ENCODE assay signal across 15 mouse cellular contexts in the genomic region with DNA sequence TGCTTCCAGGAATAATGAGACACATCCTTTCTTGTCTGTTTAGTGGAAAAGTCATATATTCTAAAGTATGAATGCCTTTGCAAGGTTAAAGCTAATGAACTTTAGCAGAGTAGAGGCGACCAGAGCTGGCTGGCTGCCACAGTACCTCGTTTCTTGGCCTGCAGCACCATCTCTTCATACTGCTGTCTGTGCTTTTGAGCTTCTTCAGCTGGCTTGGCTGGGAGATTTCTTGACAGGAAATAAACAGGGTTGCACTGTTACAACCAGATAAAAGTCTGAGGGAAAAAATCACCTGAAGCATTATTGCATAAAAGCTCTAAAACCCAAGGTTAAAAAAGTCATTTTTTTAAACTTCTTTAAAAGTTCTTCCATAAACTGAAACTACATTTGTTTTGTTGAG. TPM values are rescaled to one million over a fixed set of nuclear protein-coding genes. Genes with fewer than 3 reads are reported as not detected.
DNase-seq lines count a peak whose midpoint lies in the region; ATAC-seq lines count a peak whose summit lies in the region.
"Had no signal": no experiment of that assay in that cellular context is flagged by ENCODE, and none has a peak within 500 bp of the region (broad histone marks: within the 10 kb centered on the region; RNA-seq: fewer than 3 reads in every experiment).

No protein-coding gene starts in this region.

- H3K4me3 ChIP-seq in heart, embryonic 12.5 days: no peak overlapping the region
- H3K4me3 ChIP-seq in liver, embryonic 12.5 days: no peak overlapping the region
- no peak overlapping the region for H3K4me3 ChIP-seq in hindbrain, embryonic 12.5 days
- H3K4me3 ChIP-seq: embryonic facial prominence, embryonic 10.5 days had no signal

- peaks cover 57% of the 10 kb centered on the region for H3K36me3 ChIP-seq in heart, embryonic 12.5 days
- H3K36me3 ChIP-seq in liver, embryonic 12.5 days: peaks cover 73% of the 10 kb centered on the region
- peaks cover 61% of the 10 kb centered on the region for H3K36me3 ChIP-seq in hindbrain, embryonic 12.5 days

- ATAC-seq in heart, embryonic 12.5 days (ENCODE audit: insufficient number of reproducible peaks, low FRiP score): no peak
- ATAC-seq in liver, embryonic 12.5 days: no peak
- no peak for ATAC-seq in hindbrain, embryonic 12.5 days (ENCODE audit: low FRiP score)
- ATAC-seq: hindbrain, postnatal 0 days had no signal

- H3K4me2 ChIP-seq in heart, embryonic 12.5 days: no peak overlapping the region
- no peak overlapping the region for H3K4me2 ChIP-seq in liver, embryonic 12.5 days
- no peak overlapping the region for H3K4me2 ChIP-seq in hindbrain, embryonic 12.5 days (replicated peaks)
- H3K4me2 ChIP-seq: midbrain, embryonic 11.5 days had no signal

- H3K9ac ChIP-seq in heart, embryonic 12.5 days: no peak overlapping the region
- no peak overlapping the region for H3K9ac ChIP-seq in liver, embryonic 12.5 days
- H3K9ac ChIP-seq in hindbrain, embryonic 12.5 days: no peak overlapping the region

- H3K9me3 ChIP-seq in heart, embryonic 12.5 days (replicated peaks): no peaks in the 10 kb centered on the region
- H3K9me3 ChIP-seq in liver, embryonic 12.5 days (replicated peaks): no peaks in the 10 kb centered on the region
- no peaks in the 10 kb centered on the region for H3K9me3 ChIP-seq in hindbrain, embryonic 12.5 days (replicated peaks)
- H3K9me3 ChIP-seq: embryonic facial prominence, embryonic 10.5 days had no signal

- 43% methylated on average over 2 of the region's 2 CpGs for WGBS in heart, embryonic 12.5 days
- 38% methylated on average over 2 of the region's 2 CpGs for WGBS in liver, embryonic 12.5 days (ENCODE audit: insufficient replicate concordance)
- 86% methylated on average over 2 of the region's 2 CpGs for WGBS in hindbrain, embryonic 12.5 days

- peaks cover 12% of the 10 kb centered on the region for H3K4me1 ChIP-seq in heart, embryonic 12.5 days (replicated peaks)
- peaks cover 27% of the 10 kb centered on the region for H3K4me1 ChIP-seq in liver, embryonic 12.5 days
- H3K4me1 ChIP-seq in hindbrain, embryonic 12.5 days: no peaks in the 10 kb centered on the region

- peak overlapping the region; percentile 55 for H3K27ac ChIP-seq in heart, embryonic 12.5 days (ENCODE audit: poor library complexity, severe bottlenecking)
- H3K27ac ChIP-seq in liver, embryonic 12.5 days: peak overlapping the region; percentile 38; the same call in 1 of the 2 replicates
- no peak overlapping the region for H3K27ac ChIP-seq in hindbrain, embryonic 12.5 days
- H3K27ac ChIP-seq: embryonic facial prominence, embryonic 10.5 days; hindbrain, postnatal 0 days had no signal

- no peaks in the 10 kb centered on the region for H3K27me3 ChIP-seq in heart, embryonic 12.5 days (replicated peaks)
- H3K27me3 ChIP-seq in liver, embryonic 12.5 days (replicated peaks): no peaks in the 10 kb centered on the region
- H3K27me3 ChIP-seq in hindbrain, embryonic 12.5 days: no peaks in the 10 kb centered on the region

- no peak for DNase-seq in heart, adult 9 months (ENCODE audit: low spot score in 2 of 2)
- DNase-seq in liver: no peak
- DNase-seq in adipocyte (ENCODE audit: low spot score): peak; percentile 13
- DNase-seq in kidney, postnatal 25 days: peak; percentile 78
- no peak for DNase-seq in gastrocnemius, postnatal 25 days
- DNase-seq: adrenal gland, postnatal 36 days; right cerebral cortex, postnatal 14 days had no signal

RNA-seq across cellular contexts. Expression of gene Ccdc96, which starts 38.4 kb away (rescaled TPM):
- polyA plus RNA-seq in heart, embryonic 12.5 days (2016; fragmentation: Nextera tagmentation; extraction: Ambion mirVana): 0.28 and 0.29 TPM in 2 replicates
- polyA plus RNA-seq in liver, embryonic 12.5 days (2016; fragmentation: Nextera tagmentation; extraction: Ambion mirVana): 0.25 and 0.31 TPM in 2 replicates
- 4.7 and 5.0 TPM in 2 replicates for polyA plus RNA-seq in hindbrain, embryonic 12.5 days (2016; fragmentation: Nextera tagmentation; extraction: Ambion mirVana)
- under 1 TPM; 0.08 to 0.11 TPM for total RNA-seq in gastrocnemius, postnatal 25 days (2021)
- total RNA-seq: granulocyte monocyte progenitor cell, adult 5-6 weeks; liver, adult 2 months had no signal
- polyA plus RNA-seq: liver, adult 2 months had no signal

RNA-seq across cellular contexts. Expression of gene Tada2b, which starts 38.7 kb away (rescaled TPM):
- 1.6 and 1.9 TPM in 2 replicates for polyA plus RNA-seq in heart, embryonic 12.5 days (2016; fragmentation: Nextera tagmentation; extraction: Ambion mirVana)
- 1.5 and 1.6 TPM in 2 replicates for polyA plus RNA-seq in liver, embryonic 12.5 days (2016; fragmentation: Nextera tagmentation; extraction: Ambion mirVana)
- polyA plus RNA-seq in hindbrain, embryonic 12.5 days (2016; fragmentation: Nextera tagmentation; extraction: Ambion mirVana): 2.5 and 2.7 TPM in 2 replicates
- 10 to 100 TPM; 10.5 to 11.6 TPM for total RNA-seq in gastrocnemius, postnatal 25 days (2021)

RNA-seq across cellular contexts. Expression of gene Grpel1, which starts 58.0 kb away (rescaled TPM):
- polyA plus RNA-seq in heart, embryonic 12.5 days (2016; fragmentation: Nextera tagmentation; extraction: Ambion mirVana): 54.9 and 57.4 TPM in 2 replicates
- 52.4 and 52.9 TPM in 2 replicates for polyA plus RNA-seq in liver, embryonic 12.5 days (2016; fragmentation: Nextera tagmentation; extraction: Ambion mirVana)
- 42.3 and 43.6 TPM in 2 replicates for polyA plus RNA-seq in hindbrain, embryonic 12.5 days (2016; fragmentation: Nextera tagmentation; extraction: Ambion mirVana)
- 10 to 100 TPM; 31.7 to 33.2 TPM for total RNA-seq in gastrocnemius, postnatal 25 days (2021)

Comparison
In these comparisons a context has a peak if more than half of its experiments do, and no peak if none do; other contexts are left out.
1. DNase-seq: peak in adipocyte (single experiment) and kidney, postnatal 25 days (2 of 2); none in heart, adult 9 months (0 of 2), liver (single experiment) and gastrocnemius, postnatal 25 days (single experiment).